Mouse (Mus musculus) liver, postnatal 0 days (tissue): ENCODE data around the gene Slc38a1.

Experiments used
- CTCF ChIP-seq: sonication (generic); IDR thresholded peaks from 2 replicates; pipeline ENCODE4 v1.5.1; 2016; ENCODE audit warnings: antibody characterized with exemption, low read depth
- EP300 ChIP-seq: IDR thresholded peaks from 2 replicates; pipeline ENCODE4 v1.6.1; 2016; ENCODE audit warnings: antibody characterized with exemption, low read depth, mild to moderate bottlenecking

DNA sequence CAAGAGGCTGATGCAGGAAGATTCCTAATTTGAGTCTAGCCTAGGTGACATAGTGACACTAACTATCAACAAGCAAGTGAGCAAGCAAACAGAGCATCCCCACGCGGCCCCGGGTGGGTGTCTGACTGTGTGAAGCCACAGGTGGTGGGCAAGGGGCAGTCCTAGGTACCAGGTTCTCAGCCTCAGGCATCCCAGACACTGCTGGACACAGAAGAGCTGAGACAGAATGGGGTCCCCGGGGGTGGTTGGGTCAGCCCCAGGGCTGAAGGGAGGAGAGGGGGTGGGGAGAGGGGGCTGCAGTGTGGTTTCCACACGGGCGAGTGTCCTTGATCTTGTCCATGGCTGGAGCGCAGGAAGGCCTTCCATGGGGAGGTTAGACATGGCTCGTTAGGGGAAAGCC, 91.6 kb downstream of the Slc38a1 start:
- TF ChIP-seq CTCF, result no peak
- TF ChIP-seq EP300, result no peak
